Mouse (Mus musculus) liver, embryonic 11.5 days (tissue): ENCODE measurements around the gene Tdpoz1. TPM values are rescaled to one million over a fixed set of nuclear protein-coding genes. Genes with fewer than 3 reads are reported as not detected.

ENCODE experiments used
- polyA plus RNA-seq: library from polyadenylated mRNA; unstranded; fragments of >200 nt; fragmentation: Nextera tagmentation; extraction: Ambion mirVana; gene quantifications from 2 replicates; pipeline ENCODE4 v1.2.1, GENCODE M21; 2014

Tdpoz1 gene
- polyA plus RNA-seq, 1 experiment from 2014 or later = not detected

Other genes with a start within 250 kb of the Tdpoz1 start
- gene Tchh, start 234.0 kb downstream of the Tdpoz1 start, polyA plus RNA-seq = 0.11 and 0.53 TPM in 2 replicates
- gene Tchhl1, start 207.6 kb downstream of the Tdpoz1 start, polyA plus RNA-seq = not detected in 2 replicates
- gene S100a11, start 155.8 kb downstream of the Tdpoz1 start, polyA plus RNA-seq = 202 and 245 TPM in 2 replicates
- gene S100a10, start 121.2 kb downstream of the Tdpoz1 start, polyA plus RNA-seq = 137 and 144 TPM in 2 replicates
- gene Tdpoz2, start 23.6 kb downstream of the Tdpoz1 start, polyA plus RNA-seq = not detected in 2 replicates
- gene Gm37596, start 16.8 kb upstream of the Tdpoz1 start, polyA plus RNA-seq = not detected in 2 replicates
- gene Gm5773, start 96.7 kb upstream of the Tdpoz1 start, polyA plus RNA-seq = not detected in 2 replicates
- not detected in 2 replicates for gene Tdpoz4, start 120.1 kb upstream of the Tdpoz1 start, polyA plus RNA-seq
- not detected in 2 replicates for gene Tdpoz3, start 149.7 kb upstream of the Tdpoz1 start, polyA plus RNA-seq